Comparison of ENCODE assay signal across 1 mouse cellular context in the genomic region with DNA sequence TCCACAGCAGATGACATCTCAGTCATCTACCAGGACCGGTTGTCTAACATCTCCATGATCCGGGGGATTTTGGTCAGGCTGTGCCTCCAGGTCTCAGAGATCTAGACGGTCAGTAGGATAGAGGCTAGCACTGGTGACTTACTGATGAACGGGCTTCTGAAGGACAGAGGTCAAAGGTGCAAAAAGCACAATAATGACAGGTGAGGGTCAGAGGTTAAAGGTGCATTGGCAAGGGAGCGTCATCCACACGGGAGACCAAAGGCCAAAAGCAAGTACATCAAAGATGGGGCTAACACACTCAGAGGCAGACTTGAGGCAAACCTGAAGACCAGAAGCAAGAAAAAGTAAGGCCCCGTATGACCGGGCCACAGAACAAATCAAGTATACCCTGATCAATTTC.
TF ChIP-seq lines count a peak whose summit lies in the region.

No protein-coding gene starts in this region.

TF ChIP-seq in MEL, 35 proteins besides CTCF, POLR2A, EP300 and RAD21 (continued from another document):
- TF ChIP-seq NRF1 (IDR thresholded peaks at IDR 0.05; ENCODE audit: insufficient read depth, low read depth, low read length, poor library complexity, severe bottlenecking) (no peak), ZC3H11A (IDR thresholded peaks at IDR 0.05; ENCODE audit: low read depth, low read length) (no peak), TCF12 (IDR thresholded peaks at IDR 0.05; ENCODE audit: low read depth, low read length) (no peak)
TF ChIP-seq in MEL: peak in this region for 0.
